Mouse (Mus musculus) neural tube, embryonic 11.5 days (tissue): ENCODE data around the gene Mad1l1. TPM values are rescaled to one million over a fixed set of nuclear protein-coding genes. Genes with fewer than 3 reads are reported as not detected.
"Not testable (repeated sequence)": the region's sequence is repeated elsewhere in the genome, so short reads cannot be mapped to it uniquely, and the experiment has no call there.

Experiments used
- ATAC-seq: fragments of 200-750 bp; cut with Nextera tagmentation; 2 replicates; pipeline ENCODE4 v1.8.0; 2017; ENCODE audit warnings: moderate number of reproducible peaks, mild to moderate bottlenecking, moderate TSS enrichment, moderate library complexity; ENCODE audit not compliant: insufficient read depth, low FRiP score, low TSS enrichment
- DNase-seq: peaks from one replicate; pipeline ENCODE4 v3.0.0-alpha.2; 2015; ENCODE audit warnings: low spot score
- H3K27ac ChIP-seq: fragments of 300-500 bp; sonication (generic); 2 replicates; pipeline ENCODE4 v1.5.1; 2014; ENCODE audit warnings: low read depth, mild to moderate bottlenecking, low read length
- H3K27me3 ChIP-seq: fragments of 300-500 bp; sonication (generic); 2 replicates; pipeline ENCODE4 v1.6.1; 2014; ENCODE audit warnings: mild to moderate bottlenecking, low read length, mixed read lengths; ENCODE audit not compliant: control insufficient read depth, insufficient read depth
- H3K36me3 ChIP-seq: fragments of 300-500 bp; sonication (generic); 2 replicates; pipeline ENCODE4 v1.6.1; 2014; ENCODE audit warnings: mild to moderate bottlenecking, low read length, moderate library complexity, mixed read lengths; ENCODE audit not compliant: control insufficient read depth, insufficient read depth
- H3K4me1 ChIP-seq: fragments of 300-500 bp; sonication (generic); 2 replicates; pipeline ENCODE4 v1.6.1; 2014; ENCODE audit warnings: low read length, mixed read lengths; ENCODE audit not compliant: control insufficient read depth, insufficient read depth
- H3K4me2 ChIP-seq: fragments of 300-500 bp; sonication (generic); 2 replicates; pipeline ENCODE4 v1.6.1; 2014; ENCODE audit warnings: low read depth, mild to moderate bottlenecking, moderate library complexity
- H3K4me3 ChIP-seq: fragments of 300-500 bp; sonication (generic); 2 replicates; pipeline ENCODE4 v1.5.1; 2014; ENCODE audit warnings: low read depth, low read length
- H3K9ac ChIP-seq: fragments of 300-500 bp; sonication (generic); 2 replicates; pipeline ENCODE4 v1.6.1; 2014; ENCODE audit warnings: mild to moderate bottlenecking, low read length
- H3K9me3 ChIP-seq: fragments of 300-500 bp; sonication (generic); 2 replicates; pipeline ENCODE4 v1.6.1; 2016; ENCODE audit warnings: low read length; ENCODE audit not compliant: control insufficient read depth
- whole genome bisulfite sequencing: fragments of 180-500 bp; shearing (Covaris S2); extraction: QIAGEN DNeasy Blood & Tissue Kit; methylation state at CpG from one replicate; pipeline ENCODE4 v1.1.7; 2014; 5-methylcytosine and 5-hydroxymethylcytosine counted together
- polyA plus RNA-seq: library from polyadenylated mRNA; unstranded; fragments of >200 nt; fragmentation: Nextera tagmentation; extraction: Ambion mirVana; gene quantifications from 2 replicates; pipeline ENCODE4 v1.2.1, GENCODE M21; 2014

The Mad1l1 gene
- 48.5 and 51.9 TPM in 2 replicates for polyA plus RNA-seq

GRCm38 (mm10) chr5:140321042-140321755, at the start of gene Mad1l1, which contains the start of gene Nudt1:
Gene Mad1l1, minus strand, starts transcription at chr5:140321552.
Gene Nudt1, plus strand, starts transcription at chr5:140321656.
- H3K36me3 ChIP-seq: no peaks in the 10 kb centered on the region
- DNase-seq (peak; percentile 97), ATAC-seq (peak; percentile 86)
- WGBS: under 1% methylated on average over 58 of the region's 60 CpGs
- H3K27ac ChIP-seq: peak within 1 kb of the TSS; percentile 72
- no peaks in the 10 kb centered on the region for H3K27me3 ChIP-seq
- no peaks in the 10 kb centered on the region for H3K9me3 ChIP-seq
- H3K4me2 ChIP-seq: peak within 1 kb of the TSS; percentile 69
- H3K4me1 ChIP-seq: peaks cover 3% of the 10 kb centered on the region; the same call in 1 of the 2 replicates
- peak within 1 kb of the TSS; percentile 99 for H3K9ac ChIP-seq
- H3K4me3 ChIP-seq: peak within 1 kb of the TSS; percentile 95

- 81% methylated on average over 6 of the region's 6 CpGs for WGBS
- H3K27ac ChIP-seq: no peak overlapping the region
- DNase-seq (no peak), ATAC-seq (no peak)
- no peaks in the 10 kb centered on the region for H3K36me3 ChIP-seq
- no peak overlapping the region for H3K4me3 ChIP-seq
- no peak overlapping the region for H3K9ac ChIP-seq
- no peaks in the 10 kb centered on the region for H3K27me3 ChIP-seq
- H3K4me1 ChIP-seq: no peaks in the 10 kb centered on the region
- H3K9me3 ChIP-seq: no peaks in the 10 kb centered on the region
- no peak overlapping the region for H3K4me2 ChIP-seq
These were observed 49.3 kb upstream of the Mad1l1 start for GRCm38 (mm10) chr5:140370446-140371254.

- H3K4me1 ChIP-seq: no peaks in the 10 kb centered on the region
- H3K9me3 ChIP-seq: no peaks in the 10 kb centered on the region
- no peak for ATAC-seq
- DNase-seq: no peak
- WGBS: 94% methylated on average over 2 of the region's 2 CpGs
- H3K27ac ChIP-seq: no peak overlapping the region
- H3K9ac ChIP-seq: no peak overlapping the region
- no peak overlapping the region for H3K4me3 ChIP-seq
- H3K36me3 ChIP-seq: no peaks in the 10 kb centered on the region
- no peak overlapping the region for H3K4me2 ChIP-seq
- no peaks in the 10 kb centered on the region for H3K27me3 ChIP-seq
These were observed 48.1 kb upstream of the Mad1l1 start for GRCm38 (mm10) chr5:140369466-140369865.

- no peak overlapping the region for H3K27ac ChIP-seq
- no peaks in the 10 kb centered on the region for H3K36me3 ChIP-seq
- no peak for ATAC-seq
- H3K27me3 ChIP-seq: no peaks in the 10 kb centered on the region
- no peak for DNase-seq
- 90% methylated on average over 4 of the region's 4 CpGs for WGBS
- H3K9ac ChIP-seq: no peak overlapping the region
- H3K4me3 ChIP-seq: no peak overlapping the region
- no peak overlapping the region for H3K4me2 ChIP-seq
- no peaks in the 10 kb centered on the region for H3K4me1 ChIP-seq
- no peaks in the 10 kb centered on the region for H3K9me3 ChIP-seq
These were observed 47.6 kb upstream of the Mad1l1 start for GRCm38 (mm10) chr5:140368926-140369325.

GRCm38 (mm10) chr5:140368126-140368525, 46.8 kb upstream of the Mad1l1 start:
- 91% methylated on average over 2 of the region's 2 CpGs for WGBS
- H3K4me1 ChIP-seq: not testable (repeated sequence)

GRCm38 (mm10) chr5:140364415-140364814, 43.1 kb upstream of the Mad1l1 start:
- 95% methylated on average over 5 of the region's 5 CpGs for WGBS
- no peaks in the 10 kb centered on the region for H3K27me3 ChIP-seq

More at GRCm38 (mm10) chr5:140368126-140368525, 46.8 kb upstream of the Mad1l1 start:
- H3K27me3 ChIP-seq, H3K36me3 ChIP-seq, ATAC-seq, H3K4me3 ChIP-seq, H3K9ac ChIP-seq, H3K4me2 ChIP-seq, DNase-seq, H3K9me3 ChIP-seq, H3K27ac ChIP-seq: not testable (repeated sequence)

GRCm38 (mm10) chr5:140359930-140360674, 38.8 kb upstream of the Mad1l1 start:
- no peak overlapping the region for H3K4me2 ChIP-seq
- H3K27me3 ChIP-seq: no peaks in the 10 kb centered on the region
- H3K36me3 ChIP-seq: peaks cover 5% of the 10 kb centered on the region
- 84% methylated on average over 14 of the region's 14 CpGs for WGBS
- DNase-seq: no peak
- H3K9ac ChIP-seq: no peak overlapping the region; the same call in 1 of the 2 replicates
- no peak for ATAC-seq
- H3K27ac ChIP-seq: no peak overlapping the region
- H3K4me1 ChIP-seq: no peaks in the 10 kb centered on the region
- H3K4me3 ChIP-seq: no peak overlapping the region
- H3K9me3 ChIP-seq: no peaks in the 10 kb centered on the region

More at GRCm38 (mm10) chr5:140364415-140364814, 43.1 kb upstream of the Mad1l1 start:
- Histone ChIP-seq H3K9me3 (no peaks in the 10 kb centered on the region), H3K36me3 (no peaks in the 10 kb centered on the region), H3K4me3 (no peak overlapping the region), H3K4me1 (no peaks in the 10 kb centered on the region), H3K9ac (no peak overlapping the region), H3K4me2 (no peak overlapping the region), H3K27ac (no peak overlapping the region)
- ATAC-seq (no peak), DNase-seq (no peak)

- Histone ChIP-seq H3K27me3 (no peaks in the 10 kb centered on the region), H3K4me1 (no peaks in the 10 kb centered on the region), H3K36me3 (peaks cover 10% of the 10 kb centered on the region), H3K4me2 (no peak overlapping the region), H3K4me3 (no peak overlapping the region), H3K9me3 (no peaks in the 10 kb centered on the region), H3K27ac (no peak overlapping the region), H3K9ac (no peak overlapping the region)
- no peak for ATAC-seq
- DNase-seq: no peak
- WGBS: 92% methylated on average over 3 of the region's 3 CpGs
These were observed 36.1 kb upstream of the Mad1l1 start for GRCm38 (mm10) chr5:140357466-140357865.
